Mouse (Mus musculus) small intestine, adult 2 months (tissue): Measurements from ENCODE around the gene Cage1.

Experiments
- CTCF ChIP-seq: fragments of 200-500 bp; IDR thresholded peaks from 2 replicates; pipeline ENCODE4 v1.5.1; 2012; ENCODE audit warnings: low read depth, mild to moderate bottlenecking, control low read depth, inconsistent platforms, low read length, moderate library complexity, mixed read lengths; ENCODE audit not compliant: insufficient replicate concordance, insufficient read length; ENCODE audit errors: extremely low read depth
- POLR2A ChIP-seq: fragments of 200-500 bp; IDR thresholded peaks from 2 replicates; pipeline ENCODE4 v1.6.1; 2012; ENCODE audit warnings: low read depth, mild to moderate bottlenecking, control low read depth, inconsistent platforms, low read length, moderate library complexity

DNA sequence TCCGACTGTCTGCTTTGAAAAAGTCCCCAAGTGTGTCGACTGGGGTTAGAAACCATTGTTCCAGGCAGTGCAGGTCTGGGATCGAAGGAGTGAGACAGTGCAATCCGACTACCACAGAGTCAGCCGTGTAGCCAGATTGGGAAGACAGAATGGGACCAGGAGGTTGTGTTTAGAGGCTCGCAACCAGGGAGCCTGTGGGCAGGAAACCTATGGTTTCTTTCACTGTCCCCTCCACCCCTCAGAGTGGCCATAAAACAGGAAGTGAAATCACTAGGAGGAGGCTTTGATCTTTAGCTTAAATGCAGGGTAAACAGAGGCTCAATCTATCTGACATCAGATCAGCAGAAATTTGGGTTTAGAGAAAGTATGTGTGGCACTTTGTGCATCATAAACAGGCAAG is 42.0 kb upstream of the Cage1 start:
- TF ChIP-seq CTCF (no peak), POLR2A (no peak)
